Mouse (Mus musculus) mature B cell (primary cell): ENCODE data around the gene Timm9.
"Not testable (repeated sequence)": the region's sequence is repeated elsewhere in the genome, so short reads cannot be mapped to it uniquely, and the experiment has no call there.

Source experiments
- in situ Hi-C: fragments of 300-500 bp; cut with MboI; formaldehyde crosslinking; loops from 2 replicates; pipeline ENCODE4 v1.14.3; 2019

Timm9 gene

GRCm38 (mm10) chr12:71104275-71104674, 32.2 kb downstream of the Timm9 start:
- in situ Hi-C loops: not testable (repeated sequence)

- in situ Hi-C loops: no loop called here
Observed at GRCm38 (mm10) chr12:71086331-71086730, 50.2 kb downstream of the Timm9 start.
